Mouse (Mus musculus): ENCODE measurements around the gene Gm14305. TPM values are rescaled to one million over a fixed set of nuclear protein-coding genes. Genes with fewer than 3 reads are reported as not detected.
"Not testable (repeated sequence)": the region's sequence is repeated elsewhere in the genome, so short reads cannot be mapped to it uniquely, and the experiment has no call there.

Gm14305 gene
- polyA plus RNA-seq (2015; fragmentation: Nextera tagmentation; extraction: Ambion mirVana) = 38.8 and 43.4 TPM in 2 replicates

GRCm38 (mm10) chr2:176708051-176708450, at the start of gene Gm14305:
Gm14305 (plus strand) TSS chr2:176708328.
- not testable (repeated sequence) for H3K9me3 ChIP-seq (replicated peaks); H3K4me1 ChIP-seq; H3K27ac ChIP-seq (replicated peaks); H3K27me3 ChIP-seq (replicated peaks); ATAC-seq (ENCODE audit: low FRiP score); H3K36me3 ChIP-seq
- peak within 1 kb of the TSS; percentile 47 for H3K4me2 ChIP-seq
- H3K4me3 ChIP-seq (replicated peaks) = peak within 1 kb of the TSS; percentile 46
- peak within 1 kb of the TSS; percentile 37; the same call in 1 of the 2 replicates for H3K9ac ChIP-seq (replicated peaks)
- WGBS = 0% methylated on average over 1 of the region's 6 CpGs

DNA sequence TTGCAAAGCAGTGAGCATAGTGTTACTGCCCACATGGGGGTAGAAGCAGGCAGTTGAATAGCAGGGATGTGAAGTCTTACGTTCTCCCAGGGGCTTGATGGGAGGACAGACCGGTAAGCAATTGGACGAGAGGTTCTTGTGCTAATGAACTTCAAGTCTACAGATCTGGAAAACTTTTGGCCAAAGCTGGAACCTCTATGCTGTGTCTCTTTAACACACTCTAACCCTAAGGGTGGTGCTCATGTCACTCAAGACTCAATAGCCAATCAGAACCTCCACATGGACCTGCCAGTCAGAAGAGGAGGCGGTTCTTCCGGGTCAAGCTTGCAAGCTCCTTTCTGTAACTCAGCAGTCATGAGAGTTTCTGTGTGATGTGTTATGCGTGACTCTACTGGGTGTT, 37.9 kb upstream of the Gm14305 start, which contains the start of gene Zfp973:
Gene Zfp973, plus strand, starts transcription at position 301 of the 400 bp plus-strand sequence.
- H3K4me3 ChIP-seq (replicated peaks); H3K9ac ChIP-seq (replicated peaks); H3K4me2 ChIP-seq; H3K27me3 ChIP-seq (replicated peaks); ATAC-seq (ENCODE audit: low FRiP score); H3K27ac ChIP-seq (replicated peaks); H3K9me3 ChIP-seq (replicated peaks); H3K4me1 ChIP-seq; H3K36me3 ChIP-seq: not testable (repeated sequence)
- WGBS = no CpG with 5 or more reads among the region's 6 CpGs

Other genes starting within 250 kb of the Gm14305 start
- 6.7 and 27.0 TPM in 2 replicates for gene Gm14434, start 221.5 kb upstream of the Gm14305 start, polyA plus RNA-seq (2015; fragmentation: Nextera tagmentation; extraction: Ambion mirVana)
- gene Zfp967, start 187.3 kb upstream of the Gm14305 start, polyA plus RNA-seq (2015; fragmentation: Nextera tagmentation; extraction: Ambion mirVana) = not detected in 2 replicates
- 12.3 and 28.7 TPM in 2 replicates for gene Gm14308, start 72.0 kb upstream of the Gm14305 start, polyA plus RNA-seq (2015; fragmentation: Nextera tagmentation; extraction: Ambion mirVana)
- 9.7 and 16.4 TPM in 2 replicates for gene Zfp973, start 37.8 kb upstream of the Gm14305 start, polyA plus RNA-seq (2015; fragmentation: Nextera tagmentation; extraction: Ambion mirVana)
- gene Gm14295, start 90.3 kb downstream of the Gm14305 start, polyA plus RNA-seq (2015; fragmentation: Nextera tagmentation; extraction: Ambion mirVana) = 7.8 and 9.4 TPM in 2 replicates
- not detected in 2 replicates for gene Gm14408, start 122.8 kb downstream of the Gm14305 start, polyA plus RNA-seq (2015; fragmentation: Nextera tagmentation; extraction: Ambion mirVana)
- 6.2 and 11.4 TPM in 2 replicates for gene Gm14296, start 219.5 kb downstream of the Gm14305 start, polyA plus RNA-seq (2015; fragmentation: Nextera tagmentation; extraction: Ambion mirVana)